Mouse (Mus musculus) heart, embryonic 11.5 days (tissue): ENCODE data around the gene Mpped2. TPM values are rescaled to one million over a fixed set of nuclear protein-coding genes. Genes with fewer than 3 reads are reported as not detected.
A peak's percentile ranks its signal among the peaks of the same experiment; 100 is the strongest.

Experiments
- ATAC-seq: fragments of 200-750 bp; cut with Nextera tagmentation; replicated peaks from 2 replicates; pipeline ENCODE4 v1.8.0; 2017; ENCODE audit warnings: moderate library complexity; ENCODE audit not compliant: insufficient number of reproducible peaks, low FRiP score, low TSS enrichment
- H3K27ac ChIP-seq: fragments of 300-500 bp; sonication (generic); 2 replicates; pipeline ENCODE4 v1.5.1; 2014; ENCODE audit warnings: mild to moderate bottlenecking, low read depth, low read length
- H3K27me3 ChIP-seq: fragments of 300-500 bp; sonication (generic); 2 replicates; pipeline ENCODE4 v1.6.1; 2014; ENCODE audit warnings: mild to moderate bottlenecking, low read length, mixed read lengths; ENCODE audit not compliant: control insufficient read depth, insufficient read depth
- H3K36me3 ChIP-seq: fragments of 300-500 bp; sonication (generic); 2 replicates; pipeline ENCODE4 v1.6.1; 2014; ENCODE audit warnings: mild to moderate bottlenecking, low read length, moderate library complexity, mixed read lengths; ENCODE audit not compliant: control insufficient read depth, insufficient read depth
- H3K4me1 ChIP-seq: fragments of 300-500 bp; sonication (generic); 2 replicates; pipeline ENCODE4 v1.6.1; 2014; ENCODE audit warnings: low read length; ENCODE audit not compliant: control insufficient read depth, insufficient read depth
- H3K4me2 ChIP-seq: fragments of 300-500 bp; sonication (generic); 2 replicates; pipeline ENCODE4 v1.6.1; 2014; ENCODE audit warnings: mild to moderate bottlenecking, moderate library complexity
- H3K4me3 ChIP-seq: fragments of 300-500 bp; sonication (generic); 2 replicates; pipeline ENCODE4 v1.5.1; 2014; ENCODE audit warnings: low read depth, low read length
- H3K9ac ChIP-seq: fragments of 300-500 bp; sonication (generic); 2 replicates; pipeline ENCODE4 v1.6.1; 2014; ENCODE audit warnings: mild to moderate bottlenecking, low read depth, low read length, moderate library complexity
- H3K9me3 ChIP-seq: fragments of 300-500 bp; sonication (generic); replicated peaks from 2 replicates; pipeline ENCODE4 v1.6.1; 2016; ENCODE audit warnings: low read length; ENCODE audit not compliant: control insufficient read depth
- WGBS: fragments of 180-500 bp; shearing (Covaris S2); extraction: QIAGEN DNeasy Blood & Tissue Kit; methylation state at CpG from one replicate; pipeline ENCODE4 v1.1.7; 2014; ENCODE audit not compliant: insufficient replicate concordance; 5-methylcytosine and 5-hydroxymethylcytosine counted together
- polyA plus RNA-seq: library from polyadenylated mRNA; unstranded; fragments of >200 nt; fragmentation: Nextera tagmentation; extraction: Ambion mirVana; gene quantifications from 2 replicates; pipeline ENCODE4 v1.2.1, GENCODE M21; 2014

Mpped2 gene
- polyA plus RNA-seq, 1 experiment from 2014 or later: 126 TPM

DNA sequence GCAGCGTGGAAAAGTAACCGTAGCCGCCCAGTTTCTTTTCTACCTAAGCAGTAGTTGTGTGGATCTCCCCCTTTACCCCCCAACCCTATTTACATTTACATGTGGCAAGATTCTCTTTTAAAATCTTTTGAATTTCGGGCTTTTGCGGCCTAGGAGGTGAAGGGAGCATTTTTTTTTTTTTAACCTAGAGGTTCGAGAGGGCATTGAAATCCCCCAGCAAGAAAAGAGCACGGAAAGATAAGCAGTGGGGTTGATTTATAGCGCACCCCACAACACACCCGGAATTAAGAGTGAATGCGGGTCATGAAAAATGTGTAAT is 1.5 kb downstream of the Mpped2 start:
- H3K27me3 ChIP-seq: no peaks in the 10 kb centered on the region
- peak overlapping the region; percentile 94 for H3K27ac ChIP-seq
- under 1% methylated on average over 10 of the region's 10 CpGs for WGBS
- H3K36me3 ChIP-seq: 0 out of 2 replicates have a peak, but pooled peaks cover 2% of the 10 kb centered on the region
- peak overlapping the region; percentile 92 for H3K4me2 ChIP-seq
- H3K9ac ChIP-seq: peak overlapping the region; percentile 91
- no peak for ATAC-seq
- H3K4me3 ChIP-seq: peak overlapping the region; percentile 75
- H3K4me1 ChIP-seq: peaks cover 16% of the 10 kb centered on the region; the same call in 1 of the 2 replicates
- no peaks in the 10 kb centered on the region for H3K9me3 ChIP-seq

DNA sequence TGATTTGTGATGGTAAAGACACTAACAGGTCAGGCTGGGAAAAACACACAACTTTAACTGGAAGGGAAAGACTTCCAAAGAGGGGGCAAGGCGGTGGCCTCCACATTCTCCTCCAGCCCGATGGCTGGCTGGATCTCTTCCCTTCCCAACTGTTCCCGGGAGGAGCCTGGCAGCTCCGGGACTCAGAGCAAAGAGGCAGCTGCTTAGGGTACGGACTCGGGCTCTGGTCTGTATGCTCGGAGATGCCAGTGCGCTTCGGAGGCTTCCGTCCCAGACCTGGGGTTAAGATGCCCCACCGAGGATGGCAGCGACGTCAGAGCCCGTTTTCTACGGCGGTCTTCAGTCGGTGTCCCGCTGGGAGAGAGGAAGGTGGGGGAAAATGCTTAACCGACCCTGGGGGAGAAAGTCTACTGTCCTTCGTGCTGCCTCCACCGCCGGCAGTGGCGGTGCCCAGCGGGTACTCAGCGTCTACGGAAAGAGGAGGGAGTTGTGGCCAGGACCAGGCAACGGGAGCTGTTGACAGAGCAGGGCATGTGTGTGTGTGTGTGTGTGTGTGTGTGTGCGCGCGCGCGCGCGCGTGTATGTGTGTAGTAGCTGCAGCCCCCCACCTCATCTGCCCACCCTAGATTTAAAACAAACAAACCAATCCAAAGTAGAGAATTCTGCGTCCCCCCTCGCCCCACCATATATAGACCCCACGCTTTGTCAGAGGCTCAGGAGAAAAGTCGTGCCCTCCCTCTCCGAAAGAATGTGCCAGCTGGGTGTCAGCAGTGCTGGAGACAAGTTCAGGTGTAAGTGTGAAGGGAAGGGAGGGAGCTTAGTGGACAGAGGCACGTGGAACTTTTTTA is 2.0 kb downstream of the Mpped2 start:
- peaks cover 18% of the 10 kb centered on the region; the same call in 1 of the 2 replicates for H3K4me1 ChIP-seq
- under 1% methylated on average over 31 of the region's 41 CpGs for WGBS
- 0 out of 2 replicates have a peak, but pooled peaks cover 2% of the 10 kb centered on the region for H3K36me3 ChIP-seq
- peak overlapping the region; percentile 94 for H3K27ac ChIP-seq
- peak overlapping the region; percentile 92 for H3K4me2 ChIP-seq
- H3K9me3 ChIP-seq: no peaks in the 10 kb centered on the region
- no peak for ATAC-seq
- H3K4me3 ChIP-seq: peak overlapping the region; percentile 75
- peak overlapping the region; percentile 91 for H3K9ac ChIP-seq
- no peaks in the 10 kb centered on the region for H3K27me3 ChIP-seq

DNA sequence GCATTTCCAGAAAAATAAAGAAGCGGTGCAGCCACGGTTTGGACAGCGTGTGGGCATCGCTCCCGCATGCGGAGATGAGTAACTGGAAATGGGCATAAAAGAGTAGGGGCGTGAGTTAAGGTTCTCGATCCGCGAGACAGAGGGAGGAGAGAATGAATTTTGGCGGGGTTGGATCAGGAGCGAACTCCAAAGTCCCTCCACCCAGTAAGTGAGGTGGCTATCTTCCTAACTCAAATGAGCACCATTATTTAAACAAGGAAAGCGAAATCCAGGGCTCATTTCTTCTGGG is 2.6 kb downstream of the Mpped2 start:
- Histone ChIP-seq H3K27ac (peak overlapping the region; percentile 94), H3K36me3 (0 out of 2 replicates have a peak, but pooled peaks cover 2% of the 10 kb centered on the region), H3K4me3 (peak overlapping the region; percentile 75), H3K4me2 (peak overlapping the region; percentile 92), H3K9ac (peak overlapping the region; percentile 91), H3K27me3 (no peaks in the 10 kb centered on the region), H3K4me1 (peaks cover 18% of the 10 kb centered on the region; the same call in 1 of the 2 replicates), H3K9me3 (no peaks in the 10 kb centered on the region)
- ATAC-seq: no peak
- 2% methylated on average over 13 of the region's 13 CpGs for WGBS

DNA sequence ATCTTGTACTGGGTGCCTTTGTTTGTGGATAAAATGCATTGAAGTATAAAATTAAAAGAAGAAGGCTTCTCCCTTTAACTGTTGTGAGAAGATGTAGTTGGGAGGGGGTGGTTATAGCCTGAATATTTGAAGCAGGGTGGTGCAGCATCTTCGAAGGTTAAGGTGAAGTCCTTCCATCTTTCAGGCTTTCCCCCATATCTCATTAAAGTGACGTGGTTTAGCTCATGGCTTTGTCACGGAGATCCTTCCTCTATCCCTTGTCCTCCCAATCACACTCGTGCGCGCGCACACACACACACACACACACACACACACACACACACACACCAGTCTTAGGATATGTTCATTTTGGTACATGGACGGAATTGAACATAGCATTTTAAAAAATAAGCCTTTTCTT is 3.3 kb downstream of the Mpped2 start:
- Histone ChIP-seq H3K4me3 (peak overlapping the region; percentile 75), H3K9ac (peak overlapping the region; percentile 91), H3K36me3 (0 out of 2 replicates have a peak, but pooled peaks cover 2% of the 10 kb centered on the region), H3K9me3 (no peaks in the 10 kb centered on the region), H3K4me1 (peaks cover 18% of the 10 kb centered on the region; the same call in 1 of the 2 replicates), H3K27ac (peak overlapping the region; percentile 94; the same call in 1 of the 2 replicates), H3K27me3 (no peaks in the 10 kb centered on the region), H3K4me2 (peak overlapping the region; percentile 92)
- ATAC-seq: no peak
- WGBS: 59% methylated on average over 8 of the region's 8 CpGs

DNA sequence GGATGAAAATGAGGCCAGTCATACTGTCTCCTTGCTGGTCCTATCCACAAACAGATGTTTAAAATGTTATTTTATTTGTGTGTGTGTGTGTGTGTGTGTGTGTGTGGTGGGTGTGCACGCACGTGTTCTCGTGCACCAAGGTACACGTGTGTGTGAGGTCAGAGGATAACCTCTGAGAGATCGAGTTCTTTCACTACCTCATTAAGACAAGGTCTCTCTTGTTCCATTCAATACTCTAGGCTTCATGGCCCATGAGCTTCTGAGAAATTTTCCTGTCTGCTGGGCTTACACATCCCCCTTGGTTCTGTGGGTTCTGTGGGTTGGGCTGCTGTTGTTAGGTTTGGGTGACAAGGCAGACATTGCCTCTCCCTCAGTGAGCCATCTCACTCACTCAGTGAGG is 12.6 kb downstream of the Mpped2 start:
- Histone ChIP-seq H3K36me3 (no peaks in the 10 kb centered on the region), H3K4me2 (no peak overlapping the region), H3K27ac (no peak overlapping the region), H3K4me3 (no peak overlapping the region), H3K4me1 (peaks cover 3% of the 10 kb centered on the region), H3K9ac (no peak overlapping the region), H3K9me3 (no peaks in the 10 kb centered on the region), H3K27me3 (no peaks in the 10 kb centered on the region)
- 79% methylated on average over 5 of the region's 5 CpGs for WGBS
- no peak for ATAC-seq

DNA sequence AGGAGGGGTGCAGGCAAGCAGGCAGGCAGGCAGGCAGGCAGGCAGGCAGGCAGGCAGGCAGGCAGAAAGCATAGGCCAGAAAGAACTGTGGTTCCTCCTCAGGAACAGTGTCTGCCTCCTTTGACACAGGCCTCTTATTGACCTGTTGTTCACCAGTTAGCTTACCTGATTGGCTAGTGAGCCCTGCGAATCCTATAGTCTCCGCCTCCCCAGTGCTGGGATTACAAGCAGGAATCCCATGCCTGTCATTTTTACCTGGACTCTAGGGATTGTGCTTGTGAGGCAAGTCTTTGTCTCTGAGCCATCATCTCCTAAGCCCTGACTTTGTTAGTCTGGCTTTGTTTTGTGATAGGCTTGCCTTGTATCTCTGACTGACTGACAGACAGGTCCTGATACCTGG is 14.1 kb downstream of the Mpped2 start:
- no peak overlapping the region for H3K9ac ChIP-seq
- WGBS: 79% methylated on average over 2 of the region's 2 CpGs
- H3K9me3 ChIP-seq: no peaks in the 10 kb centered on the region

DNA sequence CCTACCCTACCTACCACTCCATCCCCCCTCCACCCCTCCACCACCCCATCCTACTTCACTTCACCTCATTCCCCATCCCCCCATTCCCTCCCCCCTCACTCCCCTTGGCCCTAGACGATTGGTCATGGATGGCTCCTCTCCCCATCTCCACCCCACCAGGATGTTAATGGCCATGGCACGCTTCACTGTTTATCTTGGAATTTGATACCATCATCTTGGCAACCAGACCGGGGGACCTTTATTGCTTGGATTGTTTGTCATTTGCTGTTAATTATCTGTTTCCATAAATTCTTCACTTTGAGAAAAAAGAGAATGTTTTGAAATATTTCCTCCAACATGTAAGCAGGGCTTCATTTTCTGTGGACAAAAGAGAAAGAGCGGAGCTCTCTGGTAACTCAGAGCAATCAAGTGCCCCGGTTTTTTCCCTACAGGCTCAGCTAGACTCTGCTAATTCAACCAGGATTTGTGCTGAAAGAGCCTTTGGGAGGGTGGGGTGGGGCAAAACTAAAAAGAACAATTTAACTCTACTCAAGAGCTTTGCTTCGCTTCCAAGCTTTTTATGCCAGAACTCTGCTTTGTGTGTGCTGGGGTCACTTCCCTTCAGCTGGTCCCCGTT is 17.9 kb downstream of the Mpped2 start:
- Histone ChIP-seq H3K9me3 (no peaks in the 10 kb centered on the region), H3K36me3 (peaks cover 3% of the 10 kb centered on the region; the same call in 1 of the 2 replicates), H3K27me3 (no peaks in the 10 kb centered on the region), H3K9ac (no peak overlapping the region), H3K27ac (no peak overlapping the region), H3K4me1 (0 out of 2 replicates have a peak, but pooled peaks cover 3% of the 10 kb centered on the region), H3K4me2 (no peak overlapping the region), H3K4me3 (no peak overlapping the region)
- 29% methylated on average over 7 of the region's 7 CpGs for WGBS
- ATAC-seq: no peak

More for the DNA sequence above, 14.1 kb downstream of the Mpped2 start:
- ATAC-seq: no peak
- Histone ChIP-seq H3K36me3 (peaks cover under 1% of the 10 kb centered on the region; the same call in 1 of the 2 replicates), H3K4me2 (no peak overlapping the region), H3K4me1 (peaks cover 3% of the 10 kb centered on the region), H3K4me3 (no peak overlapping the region), H3K27ac (no peak overlapping the region), H3K27me3 (no peaks in the 10 kb centered on the region)

DNA sequence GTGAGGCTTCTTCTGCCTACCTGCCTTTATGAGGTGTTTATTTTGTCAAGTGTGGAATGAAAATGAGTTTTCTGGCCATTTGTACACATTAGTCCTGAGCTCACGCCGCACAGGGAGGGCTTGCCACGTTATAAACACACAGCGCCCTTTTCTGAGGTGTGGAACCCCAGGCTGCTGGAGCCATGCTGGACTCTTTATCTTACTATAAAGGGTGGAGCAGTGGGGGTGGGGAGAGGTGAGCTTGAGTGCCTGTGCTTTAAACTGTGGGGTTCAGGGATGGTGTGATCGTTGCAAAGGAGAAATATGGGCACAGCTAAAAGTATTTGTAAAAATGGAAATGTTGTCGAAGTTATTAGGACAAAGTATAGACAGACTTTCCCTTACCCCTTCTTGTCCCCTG is 18.4 kb downstream of the Mpped2 start:
- peaks cover 3% of the 10 kb centered on the region; the same call in 1 of the 2 replicates for H3K36me3 ChIP-seq
- no peak for ATAC-seq
- H3K4me3 ChIP-seq: no peak overlapping the region
- 0 out of 2 replicates have a peak, but pooled peaks cover 3% of the 10 kb centered on the region for H3K4me1 ChIP-seq
- H3K4me2 ChIP-seq: no peak overlapping the region
- no peak overlapping the region for H3K9ac ChIP-seq
- 52% methylated on average over 6 of the region's 6 CpGs for WGBS
- no peak overlapping the region for H3K27ac ChIP-seq
- no peaks in the 10 kb centered on the region for H3K9me3 ChIP-seq
- H3K27me3 ChIP-seq: no peaks in the 10 kb centered on the region
